Mouse (Mus musculus): ENCODE measurements around the gene Wdr91. TPM values are rescaled to one million over a fixed set of nuclear protein-coding genes. Genes with fewer than 3 reads are reported as not detected.

The Wdr91 gene
- polyA plus RNA-seq, 1 experiment: 12.9 TPM

DNA sequence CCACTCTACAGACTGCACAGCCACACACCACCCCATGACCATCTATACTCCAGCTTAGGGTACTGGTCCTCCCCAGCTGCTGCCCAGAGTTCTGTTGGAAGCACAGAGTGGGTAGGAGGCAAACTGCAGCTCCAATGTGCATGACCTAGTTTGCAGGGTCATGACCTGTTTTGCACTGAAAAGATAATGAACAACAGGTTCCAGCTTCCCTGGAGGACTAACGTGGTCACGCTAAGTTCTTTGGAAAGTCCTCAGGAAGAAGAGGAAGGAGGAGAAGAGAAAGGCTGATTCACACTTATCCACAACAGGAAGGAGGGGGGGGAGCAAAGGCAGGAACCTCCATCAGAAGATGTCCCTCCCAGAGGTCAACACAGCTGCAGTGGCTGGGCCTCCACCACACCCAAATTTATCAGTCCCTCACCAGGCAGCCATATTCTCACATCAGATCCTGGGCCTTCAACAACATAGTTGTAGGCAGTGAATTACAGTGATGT is 3.5 kb downstream of the Wdr91 start:
- no peak overlapping the region for H3K4me3 ChIP-seq
- no peaks in the 10 kb centered on the region for H3K27me3 ChIP-seq (ENCODE audit: control insufficient read depth, insufficient read depth, insufficient read length)
- no peak overlapping the region for H3K4me2 ChIP-seq (ENCODE audit: low read depth)
- no peak overlapping the region for H3ac ChIP-seq (ENCODE audit: control insufficient read depth, insufficient read length)
- H3K79me2 ChIP-seq (ENCODE audit: control insufficient read depth, insufficient read depth): peaks cover 7% of the 10 kb centered on the region
- TF ChIP-seq USF1 (IDR thresholded peaks at IDR 0.05; ENCODE audit: low read depth) (no peak), POLR2AphosphoS2 (IDR thresholded peaks at IDR 0.05; ENCODE audit: insufficient read length, low read depth) (no peak), MAX (IDR thresholded peaks at IDR 0.05; ENCODE audit: low read depth) (no peak), MYOD1 (IDR thresholded peaks at IDR 0.05; ENCODE audit: control insufficient read depth in 1 of 3, insufficient read length in 2 of 3, low read depth in 2 of 3) (no peak), E2F4 (IDR thresholded peaks at IDR 0.05; ENCODE audit: insufficient read depth) (no peak), TCF3 (IDR thresholded peaks at IDR 0.05; ENCODE audit: insufficient read length, low read depth) (no peak), POLR2A (IDR thresholded peaks at IDR 0.05; ENCODE audit: insufficient read length, low read depth) (no peak), SRF (IDR thresholded peaks at IDR 0.05; ENCODE audit: control insufficient read depth, insufficient read length, low read depth) (no peak), REST (IDR thresholded peaks at IDR 0.05; ENCODE audit: insufficient read depth, insufficient read length) (no peak)
- H3K36me3 ChIP-seq (ENCODE audit: control insufficient read depth, insufficient read depth): peaks cover 14% of the 10 kb centered on the region

DNA sequence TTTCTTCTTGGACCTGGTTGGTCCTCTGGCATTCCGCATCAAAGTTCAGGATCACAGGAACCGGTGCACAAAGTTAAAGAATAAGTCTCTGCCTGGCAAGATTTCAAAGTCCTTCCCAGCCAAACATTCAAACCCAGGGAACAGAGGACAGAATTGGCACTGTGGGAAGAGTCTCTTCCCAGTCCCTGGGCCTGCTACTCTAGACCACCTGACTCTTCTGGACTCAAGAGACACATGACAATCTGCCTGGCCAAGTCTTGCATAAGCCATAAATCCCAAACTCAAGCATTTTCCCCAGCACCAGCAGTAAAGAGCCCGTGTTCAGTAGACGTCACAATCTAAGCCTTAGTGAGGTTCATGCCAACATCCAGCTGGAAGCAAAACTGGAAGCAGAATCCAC is 4.0 kb downstream of the Wdr91 start:
- peaks cover 7% of the 10 kb centered on the region for H3K79me2 ChIP-seq (ENCODE audit: control insufficient read depth, insufficient read depth)
- no peak overlapping the region for H3K4me2 ChIP-seq (ENCODE audit: low read depth)
- TF ChIP-seq MAX (IDR thresholded peaks at IDR 0.05; ENCODE audit: low read depth): no peak
- no peak for TF ChIP-seq MYOG (IDR thresholded peaks at IDR 0.05; ENCODE audit: control insufficient read depth in 1 of 3, insufficient read depth in 1 of 3, insufficient read length in 2 of 3, low read depth in 2 of 3)
- no peak for TF ChIP-seq POLR2AphosphoS2 (IDR thresholded peaks at IDR 0.05; ENCODE audit: insufficient read length, low read depth)
- TF ChIP-seq CEBPB (IDR thresholded peaks at IDR 0.05; ENCODE audit: insufficient read depth, poor library complexity, severe bottlenecking): no peak
- no peak for TF ChIP-seq POLR2A (IDR thresholded peaks at IDR 0.05; ENCODE audit: insufficient read length, low read depth)
- no peak for TF ChIP-seq USF1 (IDR thresholded peaks at IDR 0.05; ENCODE audit: low read depth)
- no peak for TF ChIP-seq MYOD1 (IDR thresholded peaks at IDR 0.05; ENCODE audit: control insufficient read depth in 1 of 3, insufficient read length in 2 of 3, low read depth in 2 of 3)
- no peak for TF ChIP-seq REST (IDR thresholded peaks at IDR 0.05; ENCODE audit: insufficient read depth, insufficient read length)
- TF ChIP-seq E2F4 (IDR thresholded peaks at IDR 0.05; ENCODE audit: insufficient read depth): no peak
- TF ChIP-seq SRF (IDR thresholded peaks at IDR 0.05; ENCODE audit: control insufficient read depth, insufficient read length, low read depth): no peak
- no peak for TF ChIP-seq TCF3 (IDR thresholded peaks at IDR 0.05; ENCODE audit: insufficient read length, low read depth)
- no peak for TF ChIP-seq TCF12 (IDR thresholded peaks at IDR 0.05; ENCODE audit: insufficient read depth, poor library complexity, severe bottlenecking)
- H3K27me3 ChIP-seq (ENCODE audit: control insufficient read depth, insufficient read depth, insufficient read length): no peaks in the 10 kb centered on the region
- no peak overlapping the region for H3ac ChIP-seq (ENCODE audit: control insufficient read depth, insufficient read length)
- no peak overlapping the region for H3K4me3 ChIP-seq
- peaks cover 14% of the 10 kb centered on the region for H3K36me3 ChIP-seq (ENCODE audit: control insufficient read depth, insufficient read depth)

DNA sequence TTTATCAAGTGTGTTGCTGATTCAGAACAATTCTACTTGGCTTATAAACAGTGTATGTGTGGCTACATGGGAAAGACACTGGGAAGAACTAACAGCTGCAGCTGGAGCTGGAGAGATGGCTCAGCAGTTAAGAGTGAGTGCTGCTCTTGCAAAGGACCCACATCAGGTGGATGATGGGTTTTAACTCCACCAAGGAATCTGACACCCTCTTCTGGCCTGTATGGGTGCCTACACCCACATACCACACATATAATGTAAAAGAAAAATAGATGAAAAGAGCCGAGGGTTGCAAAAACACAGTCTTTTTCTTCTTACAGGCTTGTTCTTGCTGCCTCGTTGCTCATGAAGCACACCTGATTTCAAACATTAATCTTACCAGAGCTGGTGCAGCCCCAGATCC is 4.6 kb downstream of the Wdr91 start:
- H3K27me3 ChIP-seq (ENCODE audit: control insufficient read depth, insufficient read depth, insufficient read length): no peaks in the 10 kb centered on the region
- H3ac ChIP-seq (ENCODE audit: control insufficient read depth, insufficient read length): no peak overlapping the region
- TF ChIP-seq TCF12 (IDR thresholded peaks at IDR 0.05; ENCODE audit: insufficient read depth, poor library complexity, severe bottlenecking) (no peak), MYOD1 (IDR thresholded peaks at IDR 0.05; ENCODE audit: control insufficient read depth in 1 of 3, insufficient read length in 2 of 3, low read depth in 2 of 3) (peak in 1 of 3 experiments; percentile 7)
- peaks cover 7% of the 10 kb centered on the region for H3K79me2 ChIP-seq (ENCODE audit: control insufficient read depth, insufficient read depth)
- H3K4me3 ChIP-seq: no peak overlapping the region
- no peak overlapping the region for H3K4me2 ChIP-seq (ENCODE audit: low read depth)
- peaks cover 14% of the 10 kb centered on the region for H3K36me3 ChIP-seq (ENCODE audit: control insufficient read depth, insufficient read depth)

DNA sequence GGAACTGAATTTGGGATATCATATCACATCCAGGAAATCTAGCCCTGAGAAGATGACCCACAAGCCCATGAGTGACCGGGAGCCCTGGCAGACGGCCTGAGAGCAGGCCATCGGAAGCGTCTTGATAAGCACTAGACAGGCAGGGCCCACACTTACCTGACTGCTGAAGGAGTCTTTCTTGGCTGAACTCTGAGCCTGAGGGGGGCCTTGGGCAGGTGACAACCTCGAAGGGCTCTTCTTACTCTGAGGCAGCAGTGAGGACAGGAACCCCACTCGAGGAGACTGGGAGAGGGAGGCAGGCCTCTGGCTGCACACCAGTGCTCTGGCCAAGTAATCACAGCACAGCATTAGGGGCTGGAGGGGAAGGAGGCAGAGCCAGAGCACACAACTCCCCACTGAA is 6.3 kb downstream of the Wdr91 start:
- Histone ChIP-seq H3K4me2 (ENCODE audit: low read depth) (no peak overlapping the region), H3K4me3 (no peak overlapping the region), H3K27me3 (ENCODE audit: control insufficient read depth, insufficient read depth, insufficient read length) (no peaks in the 10 kb centered on the region), H3ac (ENCODE audit: control insufficient read depth, insufficient read length) (no peak overlapping the region), H3K79me2 (ENCODE audit: control insufficient read depth, insufficient read depth) (no peaks in the 10 kb centered on the region), H3K36me3 (ENCODE audit: control insufficient read depth, insufficient read depth) (peaks cover 14% of the 10 kb centered on the region)
- no peak for TF ChIP-seq MYOD1 (IDR thresholded peaks at IDR 0.05; ENCODE audit: control insufficient read depth in 1 of 3, insufficient read length in 2 of 3, low read depth in 2 of 3)
- no peak for TF ChIP-seq E2F4 (IDR thresholded peaks at IDR 0.05; ENCODE audit: insufficient read depth)
- TF ChIP-seq TCF12 (IDR thresholded peaks at IDR 0.05; ENCODE audit: insufficient read depth, poor library complexity, severe bottlenecking): no peak
- TF ChIP-seq USF1 (IDR thresholded peaks at IDR 0.05; ENCODE audit: low read depth): no peak
- TF ChIP-seq POLR2A (IDR thresholded peaks at IDR 0.05; ENCODE audit: insufficient read length, low read depth): no peak
- no peak for TF ChIP-seq REST (IDR thresholded peaks at IDR 0.05; ENCODE audit: insufficient read depth, insufficient read length)
- TF ChIP-seq TCF3 (IDR thresholded peaks at IDR 0.05; ENCODE audit: insufficient read length, low read depth): no peak
- TF ChIP-seq CEBPB (IDR thresholded peaks at IDR 0.05; ENCODE audit: insufficient read depth, poor library complexity, severe bottlenecking): no peak
- TF ChIP-seq SRF (IDR thresholded peaks at IDR 0.05; ENCODE audit: control insufficient read depth, insufficient read length, low read depth): no peak
- TF ChIP-seq MAX (IDR thresholded peaks at IDR 0.05; ENCODE audit: low read depth): no peak
- TF ChIP-seq POLR2AphosphoS2 (IDR thresholded peaks at IDR 0.05; ENCODE audit: insufficient read length, low read depth): no peak
- no peak for TF ChIP-seq MYOG (IDR thresholded peaks at IDR 0.05; ENCODE audit: control insufficient read depth in 1 of 3, insufficient read depth in 1 of 3, insufficient read length in 2 of 3, low read depth in 2 of 3)

DNA sequence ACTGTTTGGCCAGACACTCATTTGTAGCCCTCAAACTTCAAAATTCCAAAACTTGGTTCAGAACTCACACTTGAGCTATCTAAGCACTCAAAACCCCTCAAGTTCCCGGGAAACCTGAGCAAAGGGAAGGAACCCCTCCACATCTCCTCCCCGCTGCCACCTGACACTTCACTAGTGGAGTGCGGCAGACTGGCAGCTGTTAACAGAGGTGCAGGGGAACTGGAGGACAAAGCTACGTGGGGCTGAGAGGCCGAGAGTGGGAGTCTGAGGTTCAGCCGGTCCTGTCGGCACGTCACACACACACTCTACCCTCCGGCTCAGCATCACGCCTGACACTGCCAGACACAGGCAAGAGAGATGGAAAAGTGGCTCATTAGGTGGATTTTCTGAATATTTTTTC is 6.8 kb downstream of the Wdr91 start:
- Histone ChIP-seq H3K4me3 (no peak overlapping the region), H3K4me2 (ENCODE audit: low read depth) (no peak overlapping the region), H3K36me3 (ENCODE audit: control insufficient read depth, insufficient read depth) (peaks cover 14% of the 10 kb centered on the region)

More for the DNA sequence above, 6.8 kb downstream of the Wdr91 start:
- TF ChIP-seq SRF (IDR thresholded peaks at IDR 0.05; ENCODE audit: control insufficient read depth, insufficient read length, low read depth): no peak
- Histone ChIP-seq H3K79me2 (ENCODE audit: control insufficient read depth, insufficient read depth) (no peaks in the 10 kb centered on the region), H3K27me3 (ENCODE audit: control insufficient read depth, insufficient read depth, insufficient read length) (no peaks in the 10 kb centered on the region), H3ac (ENCODE audit: control insufficient read depth, insufficient read length) (no peak overlapping the region)

All from myocyte (in vitro differentiated cells).